Mouse (Mus musculus): ENCODE measurements at regions not wholly inside any gene's neighbourhood (a gene's known extent, or its start where the extent isn't known, plus 50 kb on each side); places are given as distances from the start of the nearest gene placed in this dataset.

DNA sequence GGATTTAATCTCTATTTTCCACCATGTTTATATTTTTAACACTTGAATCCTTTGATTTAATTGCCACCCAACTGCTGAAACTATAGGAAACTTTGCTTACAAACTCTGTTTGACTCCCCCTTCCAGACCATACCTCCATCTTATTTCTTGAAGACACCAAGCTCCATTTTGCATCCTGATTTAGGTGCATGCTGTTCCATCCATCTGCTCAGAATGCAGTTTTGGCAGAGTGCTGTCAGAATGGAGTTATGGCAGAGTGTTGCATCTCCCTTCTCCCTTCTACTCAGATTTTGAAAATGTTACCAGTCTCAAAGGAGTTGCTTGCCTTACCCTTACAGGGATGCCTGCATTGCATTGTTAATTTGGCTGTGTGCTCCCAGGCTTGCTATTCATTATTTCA is 79.5 kb upstream of the Fam83b start:
- no peak for TF ChIP-seq CTCF (IDR thresholded peaks at IDR 0.05; ENCODE audit: control insufficient read depth, insufficient read depth, insufficient read length)
- no peak for TF ChIP-seq MAX (IDR thresholded peaks at IDR 0.05)
- TF ChIP-seq MYOG (IDR thresholded peaks at IDR 0.05; ENCODE audit: control insufficient read depth, extremely low read depth, insufficient read length) = no peak
- TF ChIP-seq CEBPB (IDR thresholded peaks at IDR 0.05; ENCODE audit: low read depth) = no peak
